Mouse (Mus musculus) forebrain, postnatal 0 days (tissue): ENCODE data around the gene Metap1. TPM values are rescaled to one million over a fixed set of nuclear protein-coding genes. Genes with fewer than 3 reads are reported as not detected.

Experiments
- ATAC-seq: fragments of 200-750 bp; cut with Nextera tagmentation; 2 replicates; pipeline ENCODE4 v1.8.0; 2017; ENCODE audit warnings: mild to moderate bottlenecking, moderate library complexity
- DNase-seq: peaks from one replicate; pipeline ENCODE4 v3.0.0-alpha.2; 2015
- H3K27ac ChIP-seq: fragments of 300-500 bp; sonication (generic); 2 replicates; pipeline ENCODE4 v1.5.1; 2014; ENCODE audit warnings: low read depth, mild to moderate bottlenecking, antibody characterized with exemption, low read length, moderate library complexity, mixed read lengths
- H3K27me3 ChIP-seq: fragments of 300-500 bp; sonication (generic); 2 replicates; pipeline ENCODE4 v1.6.1; 2014; ENCODE audit warnings: mild to moderate bottlenecking, low read length, mixed read lengths; ENCODE audit not compliant: insufficient read depth
- H3K36me3 ChIP-seq: fragments of 300-500 bp; sonication (generic); 2 replicates; pipeline ENCODE4 v1.6.1; 2014; ENCODE audit warnings: mild to moderate bottlenecking, moderate library complexity; ENCODE audit not compliant: insufficient read depth
- H3K4me1 ChIP-seq: fragments of 300-500 bp; sonication (generic); 2 replicates; pipeline ENCODE4 v1.6.1; 2014; ENCODE audit warnings: antibody characterized with exemption; ENCODE audit not compliant: insufficient read depth
- H3K4me2 ChIP-seq: fragments of 300-500 bp; sonication (generic); 2 replicates; pipeline ENCODE4 v1.6.1; 2014; ENCODE audit warnings: low read depth, mild to moderate bottlenecking, moderate library complexity
- H3K4me3 ChIP-seq: fragments of 300-500 bp; sonication (generic); 2 replicates; pipeline ENCODE4 v1.5.1; 2014; ENCODE audit warnings: low read depth, low read length, mixed read lengths
- H3K9ac ChIP-seq: fragments of 300-500 bp; sonication (generic); 2 replicates; pipeline ENCODE4 v1.6.1; 2014; ENCODE audit warnings: mild to moderate bottlenecking
- H3K9me3 ChIP-seq: fragments of 300-500 bp; sonication (generic); 2 replicates; pipeline ENCODE4 v1.6.1; 2016; ENCODE audit warnings: low read length
- CTCF ChIP-seq: sonication (generic); IDR thresholded peaks from 2 replicates; pipeline ENCODE4 v1.5.1; 2016; ENCODE audit warnings: antibody characterized with exemption, control low read depth, low read depth
- WGBS: fragments of 180-500 bp; shearing (Covaris S2); extraction: QIAGEN DNeasy Blood & Tissue Kit; methylation state at CpG from one replicate; pipeline ENCODE4 v1.1.7; 2014; 5-methylcytosine and 5-hydroxymethylcytosine counted together
- polyA plus RNA-seq: library from polyadenylated mRNA; unstranded; fragments of >200 nt; fragmentation: Nextera tagmentation; extraction: Ambion mirVana; gene quantifications from 2 replicates; pipeline ENCODE4 v1.2.1, GENCODE M21; 2015
- total RNA-seq: library from RNA; depleted of rRNA; stranded (reverse); fragments of >200 nt; gene quantifications from 2 replicates; pipeline ENCODE4 v1.2.3, GENCODE M21; 2014

Gene Metap1
- total and polyA plus RNA-seq, 2 experiments from 2014 or later, result 50.2 to 61.8 TPM

GRCm38 (mm10) chr3:138464573-138465147 is 24.7 kb downstream of the Metap1 start:
- DNase-seq, result no peak
- Histone ChIP-seq H3K27ac (no peak overlapping the region), H3K4me2 (no peak overlapping the region), H3K9me3 (no peaks in the 10 kb centered on the region), H3K4me1 (no peaks in the 10 kb centered on the region), H3K27me3 (no peaks in the 10 kb centered on the region), H3K4me3 (no peak overlapping the region), H3K36me3 (peaks cover 53% of the 10 kb centered on the region), H3K9ac (no peak overlapping the region)
- WGBS, result 87% methylated on average over 16 of the region's 16 CpGs
- TF ChIP-seq CTCF, result no peak
- ATAC-seq, result no peak

- ATAC-seq, result no peak
- no peaks in the 10 kb centered on the region for H3K4me1 ChIP-seq
- H3K27me3 ChIP-seq, result no peaks in the 10 kb centered on the region
- no peak for TF ChIP-seq CTCF
- no peak overlapping the region for H3K27ac ChIP-seq
- WGBS, result 89% methylated on average over 6 of the region's 6 CpGs
- H3K9ac ChIP-seq, result no peak overlapping the region
- DNase-seq, result no peak
- H3K36me3 ChIP-seq, result peaks cover 56% of the 10 kb centered on the region
- no peak overlapping the region for H3K4me2 ChIP-seq
- no peak overlapping the region for H3K4me3 ChIP-seq
- no peaks in the 10 kb centered on the region for H3K9me3 ChIP-seq
Observed at GRCm38 (mm10) chr3:138463807-138464206, 25.5 kb downstream of the Metap1 start.

- H3K9ac ChIP-seq, result no peak overlapping the region
- TF ChIP-seq CTCF, result peak; percentile 78
- no peaks in the 10 kb centered on the region for H3K9me3 ChIP-seq
- H3K4me1 ChIP-seq, result no peaks in the 10 kb centered on the region
- no peak overlapping the region for H3K4me2 ChIP-seq
- no peak overlapping the region for H3K27ac ChIP-seq
- no peak overlapping the region for H3K4me3 ChIP-seq
- peaks cover 53% of the 10 kb centered on the region for H3K36me3 ChIP-seq
- 79% methylated on average over 2 of the region's 2 CpGs for WGBS
- DNase-seq (peak; percentile 67), ATAC-seq (peak; percentile 70; the same call in 1 of the 2 replicates)
- H3K27me3 ChIP-seq, result no peaks in the 10 kb centered on the region
Observed at GRCm38 (mm10) chr3:138463137-138463536, 26.2 kb downstream of the Metap1 start.

- Histone ChIP-seq H3K4me3 (no peak overlapping the region), H3K27ac (no peak overlapping the region), H3K9ac (no peak overlapping the region), H3K9me3 (no peaks in the 10 kb centered on the region), H3K36me3 (peaks cover 58% of the 10 kb centered on the region), H3K4me2 (no peak overlapping the region), H3K4me1 (no peaks in the 10 kb centered on the region), H3K27me3 (no peaks in the 10 kb centered on the region)
- TF ChIP-seq CTCF, result no peak
- WGBS, result 71% methylated on average over 3 of the region's 3 CpGs
- DNase-seq (no peak), ATAC-seq (no peak)
Observed at GRCm38 (mm10) chr3:138461832-138462231, 27.5 kb downstream of the Metap1 start.

GRCm38 (mm10) chr3:138460260-138460659 is 29.1 kb downstream of the Metap1 start:
- H3K9me3 ChIP-seq, result no peaks in the 10 kb centered on the region
- H3K4me3 ChIP-seq, result no peak overlapping the region
- no peak overlapping the region for H3K4me2 ChIP-seq
- ATAC-seq, result no peak
- H3K27ac ChIP-seq, result no peak overlapping the region
- no peak overlapping the region for H3K9ac ChIP-seq
- H3K4me1 ChIP-seq, result no peaks in the 10 kb centered on the region
- no peaks in the 10 kb centered on the region for H3K27me3 ChIP-seq
- DNase-seq, result no peak
- TF ChIP-seq CTCF, result peak; percentile 36; the same call in 1 of the 2 replicates
- peaks cover 59% of the 10 kb centered on the region for H3K36me3 ChIP-seq
- 78% methylated on average over 13 of the region's 13 CpGs for WGBS

- Histone ChIP-seq H3K4me2 (no peak overlapping the region), H3K9ac (no peak overlapping the region), H3K36me3 (peaks cover 62% of the 10 kb centered on the region), H3K27me3 (no peaks in the 10 kb centered on the region), H3K9me3 (no peaks in the 10 kb centered on the region), H3K4me1 (no peaks in the 10 kb centered on the region), H3K27ac (no peak overlapping the region), H3K4me3 (no peak overlapping the region)
- WGBS, result 88% methylated on average over 3 of the region's 3 CpGs
- DNase-seq, result no peak
- ATAC-seq, result no peak
- TF ChIP-seq CTCF, result no peak
Observed at GRCm38 (mm10) chr3:138458441-138458840, 30.9 kb downstream of the Metap1 start.

- 93% methylated on average over 13 of the region's 13 CpGs for WGBS
- no peak for ATAC-seq
Observed at GRCm38 (mm10) chr3:138454711-138455435, 34.4 kb downstream of the Metap1 start.

More at GRCm38 (mm10) chr3:138454711-138455435, 34.4 kb downstream of the Metap1 start:
- DNase-seq, result no peak
- H3K27me3 ChIP-seq, result no peaks in the 10 kb centered on the region
- H3K9ac ChIP-seq, result no peak overlapping the region
- no peak overlapping the region for H3K4me2 ChIP-seq
- H3K4me1 ChIP-seq, result no peaks in the 10 kb centered on the region
- no peaks in the 10 kb centered on the region for H3K9me3 ChIP-seq
- H3K27ac ChIP-seq, result no peak overlapping the region
- no peak for TF ChIP-seq CTCF
- peaks cover 76% of the 10 kb centered on the region for H3K36me3 ChIP-seq
- H3K4me3 ChIP-seq, result no peak overlapping the region
